Mouse (Mus musculus) spleen, postnatal 10 days (tissue): Measurements from ENCODE around the gene Emb.

Experiments
- DNase-seq, 2 experiments: peaks; one replicate each; pipeline ENCODE4 v3.0.0; 2021 to 2022; ENCODE audit warnings: low spot score in 2 of 2

Emb gene

DNA sequence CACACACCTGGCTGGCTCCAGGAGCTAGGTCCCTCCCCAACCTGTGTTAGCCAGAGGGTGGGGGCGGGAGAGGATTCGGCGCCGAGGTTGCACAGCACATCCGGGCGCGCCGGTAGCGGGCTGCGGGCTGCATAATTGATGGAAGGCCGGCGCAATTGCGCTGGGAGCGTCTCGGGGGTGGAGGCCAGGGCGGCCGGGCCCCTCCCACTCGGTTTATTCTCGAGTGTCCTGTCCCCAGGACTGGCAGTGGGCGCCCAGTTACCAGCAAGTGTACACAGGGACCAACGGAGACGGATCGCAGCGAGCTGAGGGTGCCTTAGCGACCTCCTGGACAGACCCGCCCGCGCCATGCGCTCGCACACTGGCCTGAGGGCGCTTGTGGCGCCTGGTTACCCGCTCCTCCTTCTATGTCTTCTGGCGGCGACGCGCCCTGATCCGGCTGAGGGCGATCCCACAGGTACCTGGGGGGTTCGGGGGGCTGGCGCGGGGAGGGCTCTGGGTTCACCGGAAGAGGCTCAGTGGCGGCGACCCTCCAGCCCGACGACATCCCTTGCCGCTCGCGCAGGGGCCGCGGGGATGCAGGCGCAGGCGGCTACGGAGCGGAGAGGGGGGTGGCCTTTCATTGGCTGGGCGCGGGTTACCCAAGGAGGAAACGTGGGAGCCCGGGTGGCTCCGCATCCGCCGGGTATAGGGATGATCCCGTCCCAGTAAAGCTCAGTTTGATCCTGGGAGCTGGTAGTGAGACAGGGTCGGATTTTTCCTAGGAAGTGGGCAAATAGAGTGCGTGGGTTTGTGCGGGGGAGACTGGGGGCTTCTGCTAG is 12.4 kb downstream of the Emb start, which contains the start of gene Gm17509:
TSS of gene Gm17509 (minus strand) at position 575 of the 821 bp plus-strand sequence.
- DNase-seq = peak; percentile 45 to 60

DNA sequence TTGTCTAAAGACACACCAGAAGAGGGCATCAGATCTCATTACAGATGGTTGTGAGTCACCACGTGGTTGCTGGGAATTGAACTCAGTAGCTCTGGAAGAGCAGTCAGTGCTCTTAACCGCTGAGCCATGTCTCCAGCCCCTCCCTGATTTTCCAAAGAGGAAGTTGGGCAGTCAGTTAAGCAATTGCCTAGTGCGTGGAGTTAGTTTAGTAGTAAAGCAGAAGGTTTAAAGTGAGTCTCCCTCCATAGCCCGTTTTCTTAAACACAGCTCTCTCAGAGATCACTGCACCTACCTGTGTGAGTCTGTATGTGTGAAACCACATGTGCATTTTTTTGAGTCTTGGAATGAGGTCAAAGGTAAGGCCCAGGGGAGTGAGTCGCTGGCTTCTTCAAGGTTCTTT is 14.8 kb downstream of the Emb start:
- DNase-seq = no peak

DNA sequence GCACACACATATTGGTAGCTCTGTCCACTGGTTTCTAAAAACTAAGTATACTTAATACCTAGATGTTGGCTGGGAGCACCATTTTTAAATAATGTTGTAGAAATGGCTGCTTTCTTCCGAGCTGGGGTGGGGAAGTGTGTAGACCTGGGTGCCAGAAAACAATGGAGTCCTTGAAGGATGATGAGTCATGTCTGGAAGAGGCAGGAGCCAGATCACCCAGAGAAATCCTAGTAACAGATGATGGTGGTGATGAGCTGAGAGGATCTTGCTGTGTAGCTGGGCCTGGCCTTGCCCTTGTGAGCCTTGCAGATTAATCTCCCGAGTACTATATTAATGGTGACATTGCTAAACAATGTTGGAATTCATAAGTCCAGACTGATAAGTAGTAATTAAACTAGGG is 16.6 kb downstream of the Emb start:
- no peak for DNase-seq

DNA sequence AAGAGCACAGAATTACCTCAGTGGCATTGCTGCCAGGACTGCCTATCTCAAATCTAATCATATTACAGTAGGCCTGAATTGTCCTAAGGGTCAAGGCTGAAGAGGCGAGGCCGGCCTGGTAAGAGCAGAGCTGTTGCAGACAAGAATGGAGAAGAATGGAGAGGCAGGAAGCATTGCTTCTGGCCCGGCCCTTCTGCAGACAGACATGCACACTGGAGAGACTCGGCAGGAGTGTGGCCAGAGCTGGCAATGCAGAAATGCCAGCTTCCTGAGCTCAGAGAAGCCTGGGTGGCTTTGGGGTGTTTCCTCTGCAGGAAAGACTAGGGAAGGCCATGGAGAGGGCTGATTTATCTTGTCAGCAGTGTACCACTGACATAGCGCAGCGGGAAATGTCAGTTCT is 17.2 kb downstream of the Emb start:
- no peak for DNase-seq

DNA sequence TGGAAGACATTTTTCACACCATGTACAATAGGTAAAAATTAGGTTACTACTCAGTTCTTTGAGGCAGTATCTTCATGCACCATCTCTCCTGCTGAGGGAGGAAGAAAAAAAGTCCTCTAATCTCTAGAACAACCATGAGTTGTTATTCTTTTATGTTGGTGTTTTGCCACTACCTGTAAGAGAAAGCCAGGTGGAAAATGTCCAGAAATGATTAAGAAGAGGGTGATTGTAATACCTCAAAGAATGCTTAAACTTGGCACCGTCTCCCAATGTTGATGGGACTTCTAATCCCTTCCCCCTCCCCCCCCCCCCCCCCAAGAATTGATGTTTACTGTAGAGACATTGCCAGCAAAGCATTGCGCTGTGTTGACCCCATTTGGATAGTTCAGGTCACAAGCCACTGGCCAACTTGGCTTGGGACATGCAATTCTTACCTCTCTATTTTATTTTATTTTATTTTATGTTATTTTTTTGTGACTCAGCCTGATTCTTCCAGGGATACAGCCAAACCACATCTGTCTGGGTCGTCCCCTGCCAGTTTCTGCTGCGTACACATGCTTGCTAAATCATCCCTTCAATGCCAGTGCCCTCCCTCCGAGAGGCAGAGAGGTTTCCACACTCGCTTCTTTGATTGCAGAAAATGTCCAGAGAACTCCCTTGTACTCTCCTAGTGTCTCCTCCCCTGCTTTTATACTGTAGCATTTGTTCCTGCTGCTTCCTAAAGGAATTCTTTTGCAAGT is 22.2 kb downstream of the Emb start:
- DNase-seq = no peak

DNA sequence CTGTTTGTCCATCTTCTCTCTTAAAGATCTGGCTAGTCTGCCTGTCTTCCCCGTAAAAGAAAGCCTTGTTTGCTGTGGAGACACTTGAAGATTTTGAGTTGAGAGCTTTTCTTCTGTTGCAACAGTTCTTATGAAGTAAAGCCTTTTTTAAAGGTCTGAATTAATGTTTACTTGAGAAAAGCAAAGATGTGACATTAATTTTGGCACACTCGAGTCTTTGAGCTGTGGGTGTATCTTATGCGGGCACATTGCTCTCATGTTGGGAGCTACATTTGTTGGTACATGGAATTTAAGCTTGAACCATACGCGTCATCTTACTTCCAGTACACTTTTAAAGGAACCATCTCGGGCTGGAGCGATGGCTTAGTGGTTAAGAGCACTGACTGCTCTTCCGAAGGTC is 25.5 kb downstream of the Emb start:
- DNase-seq = no peak

DNA sequence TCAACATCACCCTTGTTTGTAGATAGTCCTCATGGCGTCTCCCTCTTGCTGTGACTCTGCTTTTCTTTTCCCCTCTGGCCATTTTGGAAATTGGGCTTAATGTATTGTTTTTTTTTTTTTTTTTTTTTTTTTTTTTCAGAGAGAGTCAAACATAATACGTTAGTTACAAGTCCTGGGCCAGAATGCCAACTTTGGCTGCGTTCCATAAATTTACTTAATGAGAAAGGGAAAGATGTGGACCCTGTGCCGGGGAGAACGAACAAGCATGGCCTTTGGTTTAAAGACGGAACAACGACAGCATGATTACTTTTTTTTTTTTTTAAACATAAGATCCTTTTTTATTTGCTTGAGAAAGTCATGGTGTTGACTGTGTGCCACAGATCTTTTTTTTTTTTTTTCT is 26.1 kb downstream of the Emb start:
- DNase-seq = no peak

DNA sequence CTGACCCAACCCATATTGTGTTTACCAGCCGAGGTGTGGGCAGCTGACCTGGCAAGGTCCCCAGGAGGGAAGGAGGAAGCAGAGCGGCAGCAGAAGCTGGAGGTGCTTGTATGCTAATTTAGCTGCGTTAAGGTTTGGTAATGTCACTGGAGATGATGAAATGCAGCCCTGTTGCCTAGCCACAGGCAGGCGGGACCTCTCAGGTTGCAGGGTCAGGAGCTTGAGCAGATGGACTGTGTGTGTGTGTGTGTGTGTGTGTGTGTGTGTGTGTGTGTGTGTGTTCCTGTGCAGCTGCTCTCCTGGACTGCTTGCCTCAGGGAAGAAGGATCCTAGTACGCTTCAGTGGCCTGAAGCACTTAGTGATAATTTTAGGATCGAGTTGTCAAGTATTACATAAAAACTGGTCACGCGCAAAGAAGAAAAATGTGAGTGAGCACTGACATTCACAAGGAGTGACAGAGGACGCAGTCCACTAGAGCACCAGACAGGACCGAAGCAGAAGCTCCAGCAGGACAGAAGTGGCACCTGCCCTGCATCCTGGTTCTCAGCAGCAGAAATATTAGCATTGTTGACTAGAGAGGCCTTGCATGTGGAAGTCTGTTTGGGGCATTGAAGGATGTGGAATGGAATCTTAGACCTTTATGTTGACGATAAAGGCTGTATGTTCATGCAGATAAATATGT is 27.3 kb downstream of the Emb start:
- DNase-seq = peak in 1 of 2 experiments; percentile 31

DNA sequence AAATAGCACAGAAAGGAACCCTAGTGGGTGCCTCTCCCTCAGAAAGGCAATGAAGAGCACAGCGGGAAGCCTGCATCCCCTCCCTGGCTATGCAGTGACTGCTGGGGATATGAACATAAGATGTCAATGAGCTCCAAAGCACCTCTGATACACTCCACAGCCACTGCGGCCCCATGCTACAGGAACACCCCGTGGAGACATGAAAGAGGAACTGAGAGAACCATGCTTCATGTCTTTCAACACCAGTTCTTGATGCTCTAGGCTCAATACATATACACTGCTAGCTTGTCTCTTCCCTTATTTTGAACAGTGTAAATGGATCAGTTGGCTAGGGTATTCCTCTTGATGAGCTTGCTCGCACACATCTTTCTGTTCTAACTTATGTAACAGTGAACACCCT is 28.8 kb downstream of the Emb start:
- DNase-seq = peak in 1 of 2 experiments; percentile 50

DNA sequence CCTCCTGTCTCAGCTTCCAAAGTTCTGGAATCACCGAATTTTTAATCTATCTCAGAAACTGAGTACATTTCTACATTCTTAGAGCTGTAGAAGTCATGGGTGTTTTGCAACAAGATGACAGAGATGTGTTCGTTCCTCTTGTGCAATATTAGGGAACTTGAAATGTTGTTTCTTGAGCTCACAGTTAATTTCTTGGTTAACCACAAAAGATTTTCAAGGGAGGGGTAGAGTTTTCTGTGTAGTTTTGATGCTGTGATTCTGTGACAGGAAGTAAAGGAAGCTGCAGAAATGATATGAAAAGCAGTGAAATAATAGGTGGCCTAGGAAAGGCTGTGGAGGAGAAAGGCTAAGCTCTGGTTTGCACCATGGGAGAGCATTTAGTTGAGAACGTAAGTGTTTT is 33.7 kb downstream of the Emb start:
- DNase-seq = no peak

DNA sequence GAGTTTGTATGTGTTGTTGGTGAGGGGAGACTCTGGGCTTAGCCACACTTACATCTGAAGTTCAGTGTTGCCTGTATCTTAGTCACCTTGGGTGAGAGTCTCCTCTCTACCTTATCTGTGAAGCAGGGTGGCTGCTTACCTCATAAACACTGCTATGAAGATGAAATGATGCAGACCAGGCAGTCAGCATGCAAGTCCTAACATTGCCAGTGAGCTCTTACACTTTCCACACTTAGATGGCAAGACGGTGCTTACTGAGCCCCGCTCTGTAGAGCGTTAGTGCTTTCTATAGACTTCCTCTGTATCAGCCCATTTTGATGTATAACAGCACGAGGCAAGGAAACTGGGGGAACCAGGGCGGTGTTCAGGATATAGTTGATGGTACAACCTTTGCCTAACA is 34.3 kb downstream of the Emb start:
- DNase-seq = no peak

DNA sequence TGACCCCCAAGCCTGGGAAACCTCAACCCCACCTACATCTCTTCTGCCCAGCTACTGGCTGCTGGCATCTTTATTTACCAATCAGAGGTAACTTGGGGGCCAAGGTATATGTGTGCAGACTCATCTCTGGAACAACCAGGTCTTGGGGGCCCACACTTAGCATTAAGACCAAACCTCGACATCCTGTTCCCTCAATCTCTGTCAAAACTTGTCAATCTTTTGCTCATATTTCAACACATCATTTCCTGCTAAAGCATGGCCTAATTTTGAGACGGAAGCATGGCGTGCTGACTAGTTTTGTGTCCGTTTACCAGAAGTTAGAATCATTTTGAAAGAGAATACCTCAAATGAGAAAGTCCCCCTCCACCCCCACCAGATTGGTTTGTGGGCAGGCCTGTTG is 52.4 kb downstream of the Emb start:
- DNase-seq = no peak

DNA sequence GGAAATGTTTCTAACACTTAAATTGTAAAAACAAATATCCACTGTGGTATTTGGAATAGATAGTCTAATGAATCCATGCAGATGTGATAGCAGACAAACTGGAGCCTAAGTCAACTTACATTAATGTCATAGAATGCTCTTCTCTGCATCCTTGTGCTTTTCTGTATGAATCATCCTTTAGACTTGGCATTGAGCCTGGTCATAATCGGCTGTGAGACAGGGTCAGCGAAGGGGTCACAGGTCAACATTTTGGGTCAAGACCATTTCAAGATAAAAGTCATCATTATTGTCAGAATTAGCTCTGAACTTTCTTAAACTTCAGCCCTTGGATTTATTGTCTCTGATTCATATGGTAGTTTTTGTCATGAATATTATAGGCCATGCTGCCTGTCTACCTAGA is 57.8 kb downstream of the Emb start:
- no peak for DNase-seq

DNA sequence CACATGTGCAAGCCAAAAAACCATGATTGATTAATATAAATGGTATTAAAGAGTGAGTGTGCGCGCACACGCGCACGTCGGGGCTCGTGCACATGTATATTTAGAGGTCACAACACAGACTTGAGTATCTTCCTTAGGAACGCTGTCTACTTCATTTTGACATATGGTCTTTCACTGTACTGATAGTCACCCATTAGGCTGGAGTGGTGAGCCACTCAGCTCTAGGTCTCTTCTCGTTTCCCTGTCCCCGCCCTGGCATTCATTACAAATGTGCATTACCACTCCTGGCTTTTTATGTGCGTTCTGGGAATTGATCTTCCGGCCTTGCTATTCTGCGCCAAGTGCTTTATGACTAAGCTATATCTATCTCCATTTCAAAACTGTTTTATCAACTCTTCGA is 59.6 kb downstream of the Emb start:
- no peak for DNase-seq

DNA sequence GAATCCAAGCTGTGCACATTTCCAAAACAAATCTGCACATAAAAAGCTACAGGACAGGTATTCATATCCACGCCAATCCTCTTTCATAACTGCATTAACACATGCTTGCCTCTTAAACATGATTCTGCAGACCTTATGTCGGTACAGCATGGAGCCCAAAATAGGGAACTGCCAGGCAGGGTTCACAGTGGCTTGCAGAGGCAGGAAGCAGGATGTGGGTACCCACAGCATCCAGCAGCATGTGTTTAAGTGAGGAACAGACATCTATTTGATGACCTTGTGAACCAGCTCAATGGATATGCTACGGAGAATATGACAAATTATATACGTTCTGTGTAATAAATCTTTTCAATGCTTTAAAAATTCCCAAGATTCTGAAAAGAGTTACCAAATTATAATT is 75.7 kb downstream of the Emb start:
- DNase-seq = peak in 1 of 2 experiments; percentile 42

DNA sequence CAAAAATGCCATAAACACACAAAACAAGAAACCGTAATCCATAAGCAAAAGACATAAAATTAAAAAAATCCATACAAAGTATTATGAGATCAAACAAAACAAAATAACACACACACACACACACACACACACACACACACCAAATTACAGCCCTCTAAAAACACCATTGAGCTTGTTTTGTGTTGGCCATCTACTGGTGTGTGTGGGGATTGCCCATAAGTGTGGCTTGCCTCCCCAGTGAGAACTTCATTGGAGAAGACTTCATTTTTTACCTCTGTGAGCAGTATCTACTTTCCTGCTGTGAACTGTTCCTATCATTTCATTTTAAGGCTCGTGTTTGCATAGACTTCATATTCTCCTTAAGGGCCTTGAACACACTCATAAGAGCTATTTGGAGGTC is 78.6 kb downstream of the Emb start:
- DNase-seq = peak in 1 of 2 experiments; percentile 26

DNA sequence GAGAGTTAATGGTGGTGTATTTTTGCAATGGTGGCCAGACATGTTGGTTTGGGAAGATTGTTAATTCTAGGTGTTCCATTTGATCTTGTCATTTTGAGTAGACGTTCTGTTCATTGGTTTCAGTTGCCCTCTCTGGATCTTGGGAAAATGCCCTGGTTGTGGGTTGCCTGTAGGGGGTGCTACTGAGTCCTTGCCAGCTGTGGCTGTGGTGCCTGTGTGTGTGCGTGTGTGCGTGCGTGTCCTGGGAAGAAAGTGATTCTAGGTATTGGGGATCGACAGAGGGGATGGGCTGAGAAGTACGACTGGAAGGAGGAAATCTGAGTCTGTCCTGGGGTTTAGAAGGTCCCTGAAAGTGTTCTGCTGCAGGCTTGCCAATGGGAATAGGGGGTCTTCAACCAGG is 79.1 kb downstream of the Emb start:
- DNase-seq = no peak

DNA sequence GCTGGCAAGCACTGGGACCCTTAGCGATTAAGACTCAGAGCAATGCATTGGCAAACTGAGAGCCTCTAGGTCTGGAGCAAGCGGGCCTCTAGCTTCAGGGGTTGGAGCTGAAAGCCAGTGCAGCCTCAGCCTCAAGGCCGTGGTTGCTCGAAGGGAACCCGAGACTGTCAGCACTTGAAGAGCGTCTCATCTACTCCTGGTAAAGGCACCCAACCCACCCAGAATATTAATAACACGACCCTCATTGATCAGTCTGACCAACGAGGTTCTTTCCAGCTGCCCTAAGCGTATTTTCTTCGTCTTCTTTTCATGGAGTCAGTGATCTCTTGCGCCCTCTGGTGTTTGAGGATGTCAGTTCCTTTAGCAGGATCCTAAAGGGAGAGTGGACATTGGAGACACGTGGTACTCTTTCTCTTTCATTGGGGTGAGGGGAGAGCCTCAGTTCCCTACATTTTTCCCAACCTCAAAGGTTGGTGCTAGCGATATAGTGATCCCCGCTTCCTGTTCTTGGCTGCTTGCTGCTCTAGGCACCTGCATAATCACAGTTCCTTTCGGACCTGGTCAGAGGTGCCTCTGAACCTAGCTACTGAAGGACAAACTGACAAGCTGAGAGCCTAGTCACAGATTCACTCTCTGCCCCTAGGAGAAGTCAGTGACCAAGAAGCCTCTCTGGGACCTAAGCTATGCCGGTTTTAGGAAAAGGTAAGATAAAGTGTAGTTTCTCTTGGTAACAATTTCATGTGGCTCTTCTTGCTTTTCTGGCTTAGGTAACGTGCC is 81.3 kb downstream of the Emb start:
- peak; percentile 37 to 74 for DNase-seq

DNA sequence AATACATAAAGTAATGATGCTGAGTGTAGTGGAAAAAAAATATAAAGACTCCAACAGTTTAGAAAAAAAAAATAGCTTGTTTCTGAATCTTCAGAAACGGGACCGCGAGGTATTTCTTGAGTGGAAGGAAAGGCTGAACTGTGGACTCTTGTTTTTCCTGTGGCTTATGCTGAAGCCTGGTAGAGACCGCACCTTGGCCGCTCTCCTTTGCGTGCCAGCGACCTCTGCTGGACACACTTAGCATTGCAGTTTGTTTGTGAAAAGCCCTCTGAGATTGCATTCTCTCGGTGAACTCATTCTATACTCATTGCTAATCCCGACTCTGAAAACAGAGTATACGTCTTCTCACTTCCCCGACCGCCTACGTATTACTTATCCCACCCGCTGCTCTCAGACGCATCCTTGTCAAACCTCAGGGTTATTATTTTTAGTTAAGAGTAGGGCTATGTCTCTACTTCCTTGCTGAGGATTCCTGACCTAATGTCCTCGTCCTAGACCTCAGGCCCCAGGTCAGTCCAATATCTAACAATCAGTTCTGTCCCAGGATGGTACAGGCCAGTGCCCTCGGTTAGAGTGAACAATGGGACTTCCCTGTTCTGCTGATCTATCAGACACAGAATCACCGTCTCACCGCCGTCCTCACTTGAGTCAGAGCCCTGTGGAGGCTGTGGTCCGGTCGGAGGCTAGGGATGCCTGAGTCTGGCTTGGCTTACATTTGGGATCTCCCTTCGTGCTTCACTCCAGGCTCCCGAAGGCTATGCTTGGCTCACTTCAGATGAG is 103.3 kb downstream of the Emb start:
- peak; percentile 53 to 81 for DNase-seq
